Mouse (Mus musculus) stomach, postnatal 0 days (tissue): ENCODE data around the gene Fndc1. TPM values are rescaled to one million over a fixed set of nuclear protein-coding genes. Genes with fewer than 3 reads are reported as not detected.

ENCODE experiments used
- ATAC-seq: fragments of 200-750 bp; cut with Nextera tagmentation; 2 replicates; pipeline ENCODE4 v1.8.0; 2017; ENCODE audit not compliant: low FRiP score, low TSS enrichment
- DNase-seq: peaks from one replicate; pipeline ENCODE4 v3.0.0-alpha.2; 2016; ENCODE audit warnings: low spot score
- H3K27ac ChIP-seq: fragments of 300-500 bp; sonication (generic); replicated peaks from 2 replicates; pipeline ENCODE4 v1.5.1; 2014; ENCODE audit warnings: mild to moderate bottlenecking, control low read depth
- H3K27me3 ChIP-seq: fragments of 300-500 bp; sonication (generic); 2 replicates; pipeline ENCODE4 v1.6.1; 2014; ENCODE audit warnings: low read length; ENCODE audit not compliant: control insufficient read depth, insufficient read depth
- H3K36me3 ChIP-seq: fragments of 300-500 bp; sonication (generic); 2 replicates; pipeline ENCODE4 v1.6.1; 2014; ENCODE audit warnings: low read length, mixed read lengths; ENCODE audit not compliant: control insufficient read depth, insufficient read depth
- H3K4me1 ChIP-seq: fragments of 300-500 bp; sonication (generic); replicated peaks from 2 replicates; pipeline ENCODE4 v1.6.1; 2014; ENCODE audit warnings: antibody characterized with exemption; ENCODE audit not compliant: control insufficient read depth, insufficient read depth
- H3K4me2 ChIP-seq: fragments of 300-500 bp; sonication (generic); replicated peaks from 2 replicates; pipeline ENCODE4 v1.6.1; 2014; ENCODE audit warnings: low read depth, mild to moderate bottlenecking, control low read depth, moderate library complexity
- H3K4me3 ChIP-seq: fragments of 300-500 bp; sonication (generic); 2 replicates; pipeline ENCODE4 v1.5.1; 2014; ENCODE audit warnings: low read depth, low read length, control low read depth
- H3K9ac ChIP-seq: fragments of 300-500 bp; sonication (generic); 2 replicates; pipeline ENCODE4 v1.6.1; 2014; ENCODE audit warnings: mild to moderate bottlenecking, low read length, control low read depth, mixed read lengths
- H3K9me3 ChIP-seq: fragments of 300-500 bp; sonication (generic); 2 replicates; pipeline ENCODE4 v1.6.1; 2016; ENCODE audit warnings: low read length; ENCODE audit not compliant: control insufficient read depth
- CTCF ChIP-seq: IDR thresholded peaks from 2 replicates; pipeline ENCODE4 v1.5.1; 2016; ENCODE audit warnings: antibody characterized with exemption, low read depth, mild to moderate bottlenecking, moderate library complexity
- EP300 ChIP-seq: optimal IDR thresholded peaks from 2 replicates; pipeline ENCODE3; 2016; ENCODE audit warnings: antibody characterized with exemption
- whole genome bisulfite sequencing: fragments of 180-500 bp; shearing (Covaris S2); extraction: QIAGEN DNeasy Blood & Tissue Kit; methylation state at CpG from one replicate; pipeline ENCODE4 v1.1.7; 2014; 5-methylcytosine and 5-hydroxymethylcytosine counted together
- polyA plus RNA-seq: library from polyadenylated mRNA; unstranded; fragments of >200 nt; fragmentation: Nextera tagmentation; extraction: Ambion mirVana; gene quantifications from 2 replicates; pipeline ENCODE4 v1.2.1, GENCODE M21; 2015

Gene Fndc1
- polyA plus RNA-seq, 1 experiment from 2014 or later: 27.0 TPM

DNA sequence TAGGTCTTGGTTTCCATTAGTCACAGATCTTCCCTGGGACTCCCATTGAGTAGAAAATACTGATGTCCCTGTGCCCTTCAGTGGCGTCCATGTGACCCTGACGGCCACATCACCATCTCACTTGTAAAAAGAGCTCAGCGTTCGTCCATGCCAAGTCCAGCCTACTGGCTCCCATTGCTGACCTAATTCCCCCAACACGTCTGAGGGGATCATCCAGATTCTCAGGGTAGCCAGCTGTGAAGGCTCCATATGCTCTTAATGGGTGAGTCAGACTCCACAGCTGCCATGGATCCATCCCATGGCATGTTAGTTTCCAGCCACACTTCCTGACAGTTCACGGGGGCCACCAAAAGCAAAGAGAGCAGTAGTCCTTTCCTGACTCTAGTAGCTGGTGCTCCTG is 33.0 kb downstream of the Fndc1 start:
- H3K27me3 ChIP-seq: no peaks in the 10 kb centered on the region
- 72% methylated on average over 6 of the region's 6 CpGs for WGBS
- TF ChIP-seq CTCF (no peak), EP300 (no peak)
- H3K4me2 ChIP-seq: no peak overlapping the region
- no peaks in the 10 kb centered on the region for H3K9me3 ChIP-seq
- ATAC-seq (no peak), DNase-seq (no peak)
- H3K36me3 ChIP-seq: no peaks in the 10 kb centered on the region
- no peak overlapping the region for H3K9ac ChIP-seq
- H3K4me1 ChIP-seq: no peaks in the 10 kb centered on the region
- H3K27ac ChIP-seq: no peak overlapping the region
- no peak overlapping the region for H3K4me3 ChIP-seq

DNA sequence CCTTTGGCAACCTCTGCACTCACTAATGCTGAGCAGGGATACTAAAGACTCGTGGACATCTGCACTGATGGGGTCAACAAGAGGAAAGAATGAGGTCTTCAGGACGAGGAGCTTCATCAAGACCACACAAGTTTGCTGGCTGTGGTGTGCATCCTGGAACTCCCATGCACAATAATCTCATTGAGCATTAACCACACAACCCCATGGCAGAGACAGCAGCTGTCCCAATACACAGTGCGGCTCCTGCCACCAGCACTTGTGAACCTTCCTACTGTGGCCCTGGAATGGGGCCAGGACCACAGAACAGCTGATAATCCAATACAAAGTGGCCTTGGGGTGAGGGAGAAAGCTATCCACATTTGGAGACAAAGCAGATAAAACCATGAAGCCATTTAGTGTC is 36.6 kb downstream of the Fndc1 start:
- Histone ChIP-seq H3K27ac (no peak overlapping the region), H3K27me3 (no peaks in the 10 kb centered on the region), H3K4me3 (no peak overlapping the region), H3K4me1 (no peaks in the 10 kb centered on the region), H3K9me3 (no peaks in the 10 kb centered on the region), H3K36me3 (no peaks in the 10 kb centered on the region), H3K9ac (no peak overlapping the region), H3K4me2 (no peak overlapping the region)
- WGBS: 67% methylated on average over 3 of the region's 3 CpGs
- no peak for TF ChIP-seq EP300
- TF ChIP-seq CTCF: no peak
- DNase-seq (no peak), ATAC-seq (no peak)

DNA sequence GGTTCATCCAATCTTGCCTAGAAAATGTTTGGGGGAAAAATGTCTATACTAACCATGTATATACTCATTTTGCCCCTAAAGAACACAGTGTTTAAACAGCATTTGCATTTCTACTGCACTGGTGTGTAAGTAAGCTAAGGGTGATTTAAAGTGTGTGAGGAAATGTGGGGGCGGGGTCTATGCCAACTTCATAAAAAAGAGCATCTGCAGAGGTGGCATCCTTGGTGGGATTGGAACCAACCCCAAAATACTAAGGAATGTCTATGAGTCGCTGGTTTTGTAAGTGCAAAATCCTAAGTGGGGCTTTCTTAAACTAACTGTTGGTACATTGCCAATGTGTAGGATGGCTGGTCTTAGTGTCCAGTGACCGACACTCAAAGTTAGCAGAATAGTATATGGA is 53.0 kb downstream of the Fndc1 start:
- H3K9ac ChIP-seq: no peak overlapping the region
- no peaks in the 10 kb centered on the region for H3K27me3 ChIP-seq
- ATAC-seq (no peak), DNase-seq (no peak)
- no peaks in the 10 kb centered on the region for H3K4me1 ChIP-seq
- no peak overlapping the region for H3K4me3 ChIP-seq
- WGBS: 71% methylated on average over 3 of the region's 3 CpGs
- TF ChIP-seq EP300 (no peak), CTCF (no peak)
- no peak overlapping the region for H3K4me2 ChIP-seq
- H3K9me3 ChIP-seq: no peaks in the 10 kb centered on the region
- no peaks in the 10 kb centered on the region for H3K36me3 ChIP-seq
- H3K27ac ChIP-seq: no peak overlapping the region

DNA sequence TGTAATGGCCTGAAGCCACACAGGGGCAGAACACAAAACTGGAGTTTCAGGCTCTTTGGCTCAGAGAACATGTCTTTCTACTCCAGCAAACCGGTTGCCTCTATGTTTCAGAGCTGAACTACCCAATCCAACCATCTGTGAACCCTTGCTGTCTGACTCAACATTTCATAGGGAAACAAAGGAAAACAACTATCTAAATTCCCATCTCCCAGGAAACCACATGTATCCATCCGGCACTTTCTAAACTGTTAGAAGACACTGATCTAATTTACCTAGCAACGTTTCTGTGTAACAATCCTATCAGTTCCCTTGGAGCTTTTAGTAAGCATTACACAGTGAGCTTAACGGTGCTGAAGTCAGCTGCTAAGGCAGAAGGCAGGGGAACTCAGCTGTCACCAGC is 67.3 kb downstream of the Fndc1 start:
- H3K4me1 ChIP-seq: no peaks in the 10 kb centered on the region
- DNase-seq: no peak
- WGBS: 64% methylated on average over 4 of the region's 4 CpGs

DNA sequence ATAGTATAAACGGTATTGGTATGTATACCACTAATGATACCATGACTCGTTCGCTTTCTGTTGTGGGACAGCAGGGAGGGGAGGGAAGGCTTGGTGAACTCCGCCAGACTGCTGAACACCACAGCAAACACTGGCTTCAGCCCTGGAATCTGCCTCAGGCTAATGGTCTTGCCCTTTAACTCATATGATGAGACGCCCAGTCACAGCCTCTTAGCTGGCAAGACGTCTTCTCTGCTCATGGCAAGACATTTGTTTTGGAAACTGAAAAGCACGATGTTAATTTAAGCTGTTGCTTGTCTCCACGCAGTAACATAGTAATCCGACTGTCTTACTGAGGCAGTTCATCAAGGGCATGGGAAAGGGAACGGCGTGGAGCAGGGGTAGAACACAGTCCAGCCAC is 72.1 kb downstream of the Fndc1 start:
- H3K4me1 ChIP-seq: no peaks in the 10 kb centered on the region
- no peak for TF ChIP-seq CTCF
- no peak for TF ChIP-seq EP300
- H3K36me3 ChIP-seq: no peaks in the 10 kb centered on the region
- H3K9me3 ChIP-seq: no peaks in the 10 kb centered on the region
- H3K4me3 ChIP-seq: no peak overlapping the region
- DNase-seq (no peak), ATAC-seq (no peak)
- H3K4me2 ChIP-seq: no peak overlapping the region
- no peak overlapping the region for H3K27ac ChIP-seq
- H3K9ac ChIP-seq: no peak overlapping the region
- WGBS: 54% methylated on average over 11 of the region's 11 CpGs
- no peaks in the 10 kb centered on the region for H3K27me3 ChIP-seq

More for the DNA sequence above, 67.3 kb downstream of the Fndc1 start:
- no peaks in the 10 kb centered on the region for H3K36me3 ChIP-seq
- H3K27ac ChIP-seq: no peak overlapping the region
- H3K9me3 ChIP-seq: no peaks in the 10 kb centered on the region
- H3K9ac ChIP-seq: no peak overlapping the region
- no peaks in the 10 kb centered on the region for H3K27me3 ChIP-seq
- H3K4me2 ChIP-seq: no peak overlapping the region
- no peak for TF ChIP-seq EP300
- H3K4me3 ChIP-seq: no peak overlapping the region
- no peak for ATAC-seq

DNA sequence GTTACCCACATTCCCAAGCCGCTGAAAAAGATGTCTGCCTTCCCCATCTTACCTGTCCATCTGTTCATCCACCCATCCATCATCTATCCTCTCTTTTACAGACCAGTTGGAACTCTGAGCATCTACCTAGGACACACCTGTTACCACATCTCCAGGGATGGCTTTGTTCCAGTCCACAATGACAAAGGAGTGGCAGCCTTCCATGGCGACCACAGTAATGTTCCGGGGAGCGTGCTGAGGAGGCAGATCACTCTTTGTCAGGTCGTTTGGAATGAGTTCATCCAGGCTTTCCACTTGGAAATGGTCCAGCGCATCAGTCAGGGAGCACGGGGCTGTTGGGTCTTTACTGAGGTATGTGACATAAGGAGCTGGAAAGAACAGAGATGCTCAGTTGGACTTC is 73.7 kb downstream of the Fndc1 start:
- no peaks in the 10 kb centered on the region for H3K4me1 ChIP-seq
- ATAC-seq (no peak), DNase-seq (no peak)
- no peaks in the 10 kb centered on the region for H3K9me3 ChIP-seq
- H3K4me3 ChIP-seq: no peak overlapping the region
- WGBS: 49% methylated on average over 7 of the region's 7 CpGs
- H3K9ac ChIP-seq: no peak overlapping the region
- no peaks in the 10 kb centered on the region for H3K36me3 ChIP-seq
- TF ChIP-seq EP300: no peak
- TF ChIP-seq CTCF: no peak
- H3K4me2 ChIP-seq: no peak overlapping the region
- no peak overlapping the region for H3K27ac ChIP-seq
- H3K27me3 ChIP-seq: no peaks in the 10 kb centered on the region
